Mouse (Mus musculus) G1E (cell line): Measurements from ENCODE around the gene Uimc1.

Source experiments
- CTCF ChIP-seq: IDR thresholded peaks from 2 replicates; pipeline ENCODE4 v1.5.1; 2012; ENCODE audit warnings: low read depth, low read length, inconsistent platforms, mixed read lengths
- GATA1 ChIP-seq: IDR thresholded peaks from 2 replicates; pipeline ENCODE4 v1.6.1; 2012; ENCODE audit warnings: borderline replicate concordance, low read length, inconsistent platforms, mixed read lengths
- GATA2 ChIP-seq: IDR thresholded peaks from 2 replicates; pipeline ENCODE4 v1.6.1; 2012; ENCODE audit warnings: low read depth, low read length, inconsistent platforms, borderline replicate concordance
- TAL1 ChIP-seq: conservative IDR thresholded peaks from 2 replicates; pipeline ENCODE4 v1.6.1; 2012; ENCODE audit warnings: low read depth, low read length, inconsistent platforms, mixed read lengths

DNA sequence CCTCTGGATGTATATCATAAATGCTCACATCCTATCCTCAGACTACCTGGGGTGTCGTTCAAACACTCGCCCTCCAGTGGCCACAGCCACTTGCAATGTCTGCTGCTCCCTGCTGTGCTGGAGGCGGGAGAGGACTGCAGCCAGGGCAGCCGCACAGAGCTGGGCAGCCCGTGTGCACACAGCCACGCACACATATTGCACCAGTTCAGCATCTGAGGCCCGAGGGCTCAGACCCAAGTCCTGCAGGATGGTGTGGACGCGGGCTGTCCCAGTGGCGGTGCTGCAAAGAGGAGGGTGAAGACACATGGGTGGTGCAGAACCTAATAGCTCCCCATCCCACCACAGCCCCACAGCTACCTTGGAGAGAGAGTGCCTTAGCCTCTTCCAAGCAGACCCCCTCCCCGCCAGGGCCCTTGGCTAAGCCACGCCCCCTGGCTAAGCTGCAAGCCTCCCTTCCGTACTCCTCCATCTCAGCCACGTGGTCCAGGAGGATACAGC is 88.1 kb downstream of the Uimc1 start:
- TF ChIP-seq GATA1 (no peak), CTCF (no peak), TAL1 (no peak), GATA2 (no peak)
